Mouse (Mus musculus): ENCODE data around the gene Acox1. TPM values are rescaled to one million over a fixed set of nuclear protein-coding genes. Genes with fewer than 3 reads are reported as not detected.
A peak's percentile ranks its signal among the peaks of the same experiment; 100 is the strongest.

Gene Acox1
- polyA plus RNA-seq, 1 experiment from 2014 or later = 85.5 TPM

GRCm38 (mm10) chr11:116232427-116232826 lies 33.6 kb upstream of the Acox1 start:
- no peak for ATAC-seq
- Histone ChIP-seq H3K4me2 (ENCODE audit: low read depth, low read length) (no peak overlapping the region), H3K36me3 (ENCODE audit: control insufficient read depth, insufficient read depth, low read length) (no peaks in the 10 kb centered on the region), H3K27me3 (replicated peaks; ENCODE audit: control insufficient read depth, insufficient read depth, low read length) (no peaks in the 10 kb centered on the region), H3K9me3 (ENCODE audit: control insufficient read depth, low read length) (no peaks in the 10 kb centered on the region), H3K4me1 (ENCODE audit: control insufficient read depth, insufficient read depth, low read length) (no peaks in the 10 kb centered on the region; the same call in 1 of the 2 replicates), H3K4me3 (ENCODE audit: low read length) (no peak overlapping the region), H3K9ac (ENCODE audit: low read depth, low read length) (peak overlapping the region; percentile 25), H3K27ac (ENCODE audit: low read length) (no peak overlapping the region)
- 41% methylated on average over 17 of the region's 17 CpGs for WGBS

- H3K9me3 ChIP-seq (ENCODE audit: control insufficient read depth, low read length) = no peaks in the 10 kb centered on the region
- H3K36me3 ChIP-seq (ENCODE audit: control insufficient read depth, insufficient read depth, low read length) = no peaks in the 10 kb centered on the region
- no peak overlapping the region for H3K4me2 ChIP-seq (ENCODE audit: low read depth, low read length)
- H3K27ac ChIP-seq (ENCODE audit: low read length) = no peak overlapping the region
- no peaks in the 10 kb centered on the region for H3K4me1 ChIP-seq (ENCODE audit: control insufficient read depth, insufficient read depth, low read length)
- 61% methylated on average over 4 of the region's 4 CpGs for WGBS
- no peak overlapping the region for H3K9ac ChIP-seq (ENCODE audit: low read depth, low read length)
- no peak for ATAC-seq
- no peaks in the 10 kb centered on the region for H3K27me3 ChIP-seq (replicated peaks; ENCODE audit: control insufficient read depth, insufficient read depth, low read length)
- no peak overlapping the region for H3K4me3 ChIP-seq (ENCODE audit: low read length)
Measured at GRCm38 (mm10) chr11:116228699-116229098, 29.9 kb upstream of the Acox1 start.

- peak; percentile 22; the same call in 1 of the 2 replicates for ATAC-seq
- H3K4me3 ChIP-seq (ENCODE audit: low read length) = no peak overlapping the region
- H3K36me3 ChIP-seq (ENCODE audit: control insufficient read depth, insufficient read depth, low read length) = no peaks in the 10 kb centered on the region
- H3K4me1 ChIP-seq (ENCODE audit: control insufficient read depth, insufficient read depth, low read length) = peaks cover 10% of the 10 kb centered on the region
- no peak overlapping the region for H3K9ac ChIP-seq (ENCODE audit: low read depth, low read length)
- H3K27me3 ChIP-seq (replicated peaks; ENCODE audit: control insufficient read depth, insufficient read depth, low read length) = 0 out of 2 replicates have a peak, but pooled peaks cover 5% of the 10 kb centered on the region
- no peak overlapping the region for H3K4me2 ChIP-seq (ENCODE audit: low read depth, low read length)
- H3K9me3 ChIP-seq (ENCODE audit: control insufficient read depth, low read length) = peaks cover 3% of the 10 kb centered on the region; the same call in 1 of the 2 replicates
- 5% methylated on average over 2 of the region's 2 CpGs for WGBS
- H3K27ac ChIP-seq (ENCODE audit: low read length) = no peak overlapping the region
Measured at GRCm38 (mm10) chr11:116226414-116226813, 27.6 kb upstream of the Acox1 start.

- 0 out of 2 replicates have a peak, but pooled peaks cover 5% of the 10 kb centered on the region for H3K27me3 ChIP-seq (replicated peaks; ENCODE audit: control insufficient read depth, insufficient read depth, low read length)
- H3K36me3 ChIP-seq (ENCODE audit: control insufficient read depth, insufficient read depth, low read length) = no peaks in the 10 kb centered on the region
- peaks cover 31% of the 10 kb centered on the region for H3K4me1 ChIP-seq (ENCODE audit: control insufficient read depth, insufficient read depth, low read length)
- no peak for ATAC-seq
- H3K9me3 ChIP-seq (ENCODE audit: control insufficient read depth, low read length) = peaks cover 3% of the 10 kb centered on the region; the same call in 1 of the 2 replicates
- peak overlapping the region; percentile 63 for H3K4me2 ChIP-seq (ENCODE audit: low read depth, low read length)
- no peak overlapping the region for H3K27ac ChIP-seq (ENCODE audit: low read length)
- H3K9ac ChIP-seq (ENCODE audit: low read depth, low read length) = peak overlapping the region; percentile 59
- H3K4me3 ChIP-seq (ENCODE audit: low read length) = peak overlapping the region; percentile 39
- WGBS = 24% methylated on average over 23 of the region's 23 CpGs
Measured at GRCm38 (mm10) chr11:116222740-116223059, 23.9 kb upstream of the Acox1 start.

- peaks cover 3% of the 10 kb centered on the region; the same call in 1 of the 2 replicates for H3K9me3 ChIP-seq (ENCODE audit: control insufficient read depth, low read length)
- ATAC-seq = no peak
- peaks cover 31% of the 10 kb centered on the region for H3K4me1 ChIP-seq (ENCODE audit: control insufficient read depth, insufficient read depth, low read length)
- H3K27me3 ChIP-seq (replicated peaks; ENCODE audit: control insufficient read depth, insufficient read depth, low read length) = 0 out of 2 replicates have a peak, but pooled peaks cover 5% of the 10 kb centered on the region
- H3K4me2 ChIP-seq (ENCODE audit: low read depth, low read length) = peak overlapping the region; percentile 63
- WGBS = 22% methylated on average over 53 of the region's 53 CpGs
- peak overlapping the region; percentile 59 for H3K9ac ChIP-seq (ENCODE audit: low read depth, low read length)
- peak overlapping the region; percentile 39 for H3K4me3 ChIP-seq (ENCODE audit: low read length)
- H3K36me3 ChIP-seq (ENCODE audit: control insufficient read depth, insufficient read depth, low read length) = no peaks in the 10 kb centered on the region
- no peak overlapping the region for H3K27ac ChIP-seq (ENCODE audit: low read length)
Measured at GRCm38 (mm10) chr11:116221931-116222739, 23.3 kb upstream of the Acox1 start.

- peak overlapping the region; percentile 58 for H3K27ac ChIP-seq (ENCODE audit: low read length)
- ATAC-seq = peak; percentile 47
- peaks cover 31% of the 10 kb centered on the region for H3K4me1 ChIP-seq (ENCODE audit: control insufficient read depth, insufficient read depth, low read length)
- no peak overlapping the region for H3K4me2 ChIP-seq (ENCODE audit: low read depth, low read length)
- H3K4me3 ChIP-seq (ENCODE audit: low read length) = no peak overlapping the region
- 17% methylated on average over 4 of the region's 4 CpGs for WGBS
- 0 out of 2 replicates have a peak, but pooled peaks cover 5% of the 10 kb centered on the region for H3K27me3 ChIP-seq (replicated peaks; ENCODE audit: control insufficient read depth, insufficient read depth, low read length)
- 0 out of 2 replicates have a peak overlapping the region, but pooled peaks have one; percentile 10 for H3K9ac ChIP-seq (ENCODE audit: low read depth, low read length)
- peaks cover 3% of the 10 kb centered on the region; the same call in 1 of the 2 replicates for H3K9me3 ChIP-seq (ENCODE audit: control insufficient read depth, low read length)
- H3K36me3 ChIP-seq (ENCODE audit: control insufficient read depth, insufficient read depth, low read length) = no peaks in the 10 kb centered on the region
Measured at GRCm38 (mm10) chr11:116219885-116220284, 21.0 kb upstream of the Acox1 start.

GRCm38 (mm10) chr11:116218737-116219400 lies 20.0 kb upstream of the Acox1 start:
- Histone ChIP-seq H3K4me1 (ENCODE audit: control insufficient read depth, insufficient read depth, low read length) (peaks cover 31% of the 10 kb centered on the region), H3K4me3 (ENCODE audit: low read length) (no peak overlapping the region), H3K27ac (ENCODE audit: low read length) (peak overlapping the region; percentile 58), H3K4me2 (ENCODE audit: low read depth, low read length) (no peak overlapping the region), H3K9ac (ENCODE audit: low read depth, low read length) (no peak overlapping the region), H3K9me3 (ENCODE audit: control insufficient read depth, low read length) (peaks cover 3% of the 10 kb centered on the region; the same call in 1 of the 2 replicates), H3K36me3 (ENCODE audit: control insufficient read depth, insufficient read depth, low read length) (no peaks in the 10 kb centered on the region), H3K27me3 (replicated peaks; ENCODE audit: control insufficient read depth, insufficient read depth, low read length) (0 out of 2 replicates have a peak, but pooled peaks cover 5% of the 10 kb centered on the region)
- 31% methylated on average over 7 of the region's 7 CpGs for WGBS
- ATAC-seq = peak; percentile 78

GRCm38 (mm10) chr11:116218263-116218662 lies 19.4 kb upstream of the Acox1 start:
- Histone ChIP-seq H3K27me3 (replicated peaks; ENCODE audit: control insufficient read depth, insufficient read depth, low read length) (0 out of 2 replicates have a peak, but pooled peaks cover 5% of the 10 kb centered on the region), H3K36me3 (ENCODE audit: control insufficient read depth, insufficient read depth, low read length) (no peaks in the 10 kb centered on the region), H3K4me2 (ENCODE audit: low read depth, low read length) (no peak overlapping the region), H3K4me1 (ENCODE audit: control insufficient read depth, insufficient read depth, low read length) (peaks cover 31% of the 10 kb centered on the region), H3K9ac (ENCODE audit: low read depth, low read length) (no peak overlapping the region), H3K4me3 (ENCODE audit: low read length) (no peak overlapping the region), H3K9me3 (ENCODE audit: control insufficient read depth, low read length) (peaks cover 3% of the 10 kb centered on the region; the same call in 1 of the 2 replicates), H3K27ac (ENCODE audit: low read length) (peak overlapping the region; percentile 58)
- 73% methylated on average over 2 of the region's 2 CpGs for WGBS
- ATAC-seq = no peak

DNA sequence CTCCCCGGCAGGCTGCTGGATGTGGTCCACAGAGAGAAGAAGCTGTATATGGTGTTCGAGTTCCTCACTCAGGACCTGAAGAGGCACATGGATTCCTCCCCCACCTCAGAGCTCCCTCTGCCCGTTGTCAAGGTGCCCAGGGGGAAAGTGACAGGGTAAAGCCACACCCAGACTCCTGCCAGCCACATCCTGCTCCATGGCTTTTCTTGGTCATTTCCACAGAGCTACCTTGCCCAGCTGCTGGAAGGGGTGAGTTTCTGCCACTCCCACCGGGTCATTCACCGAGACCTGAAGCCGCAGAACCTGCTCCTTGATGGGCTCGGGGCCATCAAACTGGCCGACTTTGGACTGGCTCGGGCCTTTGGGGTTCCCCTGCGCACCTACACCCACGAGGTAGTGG lies 17.7 kb upstream of the Acox1 start:
- Histone ChIP-seq H3K9me3 (ENCODE audit: control insufficient read depth, low read length) (no peaks in the 10 kb centered on the region; the same call in 1 of the 2 replicates), H3K27me3 (replicated peaks; ENCODE audit: control insufficient read depth, insufficient read depth, low read length) (0 out of 2 replicates have a peak, but pooled peaks cover 2% of the 10 kb centered on the region), H3K4me1 (ENCODE audit: control insufficient read depth, insufficient read depth, low read length) (peaks cover 26% of the 10 kb centered on the region), H3K27ac (ENCODE audit: low read length) (no peak overlapping the region), H3K36me3 (ENCODE audit: control insufficient read depth, insufficient read depth, low read length) (no peaks in the 10 kb centered on the region; the same call in 1 of the 2 replicates), H3K4me3 (ENCODE audit: low read length) (no peak overlapping the region), H3K9ac (ENCODE audit: low read depth, low read length) (no peak overlapping the region), H3K4me2 (ENCODE audit: low read depth, low read length) (no peak overlapping the region)
- ATAC-seq = no peak
- WGBS = 76% methylated on average over 11 of the region's 11 CpGs
